Mouse (Mus musculus) fat pad, adult 2 months (tissue): ENCODE data around the gene Flnb.

Experiments
- DNase-seq: peaks from one replicate; pipeline ENCODE4 v3.0.0-alpha.2; 2011; ENCODE audit warnings: low read depth, low spot score; ENCODE audit errors: extremely low read depth

The Flnb gene

DNA sequence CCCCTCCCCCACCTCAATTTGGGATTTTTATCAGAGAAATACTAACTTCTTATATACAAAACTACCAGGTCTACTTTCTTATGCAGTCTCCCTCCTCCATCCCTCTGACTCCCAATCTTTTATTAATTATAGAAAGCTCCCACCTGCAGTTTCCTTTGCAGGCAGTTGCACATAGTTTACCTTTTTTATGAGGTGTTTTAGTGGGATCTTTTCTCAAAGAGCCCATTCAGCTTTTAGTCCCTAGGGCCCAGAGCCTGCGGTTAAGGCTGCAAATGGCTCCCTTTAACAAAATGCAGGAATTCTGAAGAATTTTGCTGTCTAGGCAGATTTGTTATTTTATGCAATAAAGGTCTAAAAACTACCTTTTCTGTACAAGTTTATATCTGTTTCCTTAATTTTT, 78.9 kb downstream of the Flnb start:
- DNase-seq, result no peak

DNA sequence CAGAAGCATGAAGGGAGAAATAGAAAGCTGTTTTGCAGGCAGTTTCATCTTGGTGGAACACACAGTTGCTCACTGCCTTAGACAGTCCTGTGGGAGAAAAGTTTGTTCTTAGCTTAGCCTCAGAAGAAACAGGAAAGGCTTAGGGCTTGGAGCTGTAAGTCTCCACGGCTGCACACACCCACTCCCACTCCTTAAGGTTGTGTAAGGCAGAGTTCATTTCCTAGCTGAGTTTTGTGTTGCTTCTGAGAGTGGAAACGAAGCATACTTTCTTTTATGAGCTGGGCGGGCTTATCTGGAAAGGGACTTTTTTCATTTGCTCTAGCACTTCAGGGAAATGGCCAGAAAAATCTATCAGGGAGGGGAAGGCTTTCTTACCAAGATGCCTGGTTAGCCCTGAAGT, 82.2 kb downstream of the Flnb start:
- no peak for DNase-seq

DNA sequence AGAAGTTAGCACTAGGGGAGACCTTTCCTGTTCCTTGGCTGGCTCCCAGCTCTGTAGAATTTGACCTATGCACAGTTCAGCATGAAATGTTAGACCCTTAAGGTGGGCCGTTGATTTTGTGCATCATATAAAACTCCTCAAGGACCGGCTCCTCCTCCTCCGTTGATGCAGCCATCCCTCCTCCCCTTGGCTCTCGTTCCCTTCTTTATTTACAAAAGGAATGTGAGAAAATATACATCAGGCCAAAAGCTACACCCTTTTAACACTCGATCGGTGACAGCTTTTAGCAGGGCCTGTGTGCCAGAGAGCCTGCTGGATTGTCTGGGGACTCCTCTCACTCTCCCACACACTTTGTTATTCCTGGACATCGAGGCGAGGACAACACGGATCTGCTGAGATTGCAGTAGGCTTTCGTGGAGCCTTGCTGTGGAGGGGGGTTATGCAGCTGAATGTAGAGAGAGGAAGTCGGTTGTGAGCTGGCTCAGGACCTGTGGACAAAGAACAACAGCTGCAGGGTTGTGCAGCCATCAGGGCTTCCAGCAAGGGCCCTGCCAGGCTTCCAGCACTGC, 82.8 kb downstream of the Flnb start:
- DNase-seq, result no peak

DNA sequence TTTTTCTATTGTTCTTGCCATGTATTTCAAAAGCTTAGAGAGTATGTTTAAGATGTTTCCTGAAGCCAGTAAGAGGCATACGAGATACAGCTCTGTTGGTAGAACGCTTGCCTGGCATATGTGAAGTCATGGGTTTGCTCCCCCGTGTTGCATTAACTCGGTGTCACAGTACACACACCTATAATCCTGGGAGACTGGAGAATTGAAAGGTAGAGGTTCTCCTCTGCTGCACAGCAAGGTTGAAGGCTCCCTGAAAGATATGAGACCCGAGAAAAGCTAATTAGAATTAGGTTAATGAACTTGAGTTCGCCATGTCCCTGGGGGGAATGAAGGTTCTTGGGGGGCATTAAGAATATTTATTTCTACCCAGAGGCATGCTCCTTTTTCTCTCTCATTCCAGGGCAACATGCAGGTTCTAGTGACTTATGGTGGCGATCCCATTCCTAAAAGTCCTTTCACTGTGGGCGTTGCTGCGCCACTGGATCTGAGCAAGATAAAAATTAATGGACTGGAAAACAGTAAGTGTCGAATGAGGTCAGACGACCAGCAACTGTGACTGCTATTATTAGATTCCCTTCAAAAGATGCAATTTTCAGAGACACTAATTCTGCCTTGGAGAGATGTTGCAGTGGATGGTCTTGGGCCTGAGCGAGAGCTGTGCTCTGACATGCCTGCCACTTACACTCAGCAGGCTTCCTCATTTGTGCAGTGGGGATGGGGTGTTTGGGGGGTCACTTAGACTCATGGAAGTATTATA, 83.9 kb downstream of the Flnb start:
- no peak for DNase-seq

DNA sequence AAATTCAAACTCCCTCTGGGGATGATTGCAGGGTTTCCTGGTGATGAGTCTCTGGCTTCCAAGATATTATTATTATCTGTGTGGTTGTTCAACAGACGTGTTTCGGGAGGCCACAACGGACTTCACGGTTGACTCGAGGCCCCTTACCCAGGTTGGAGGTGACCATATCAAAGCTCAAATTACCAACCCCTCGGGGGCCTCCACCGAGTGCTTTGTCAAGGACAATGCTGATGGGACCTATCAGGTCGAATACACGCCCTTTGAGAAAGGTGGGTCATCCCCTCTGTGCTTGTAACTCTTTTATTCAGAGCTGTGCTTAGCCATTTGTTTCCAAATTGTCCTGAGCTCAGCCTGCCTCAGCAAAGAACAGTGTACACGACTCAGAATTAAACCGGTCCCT, 89.3 kb downstream of the Flnb start:
- no peak for DNase-seq

DNA sequence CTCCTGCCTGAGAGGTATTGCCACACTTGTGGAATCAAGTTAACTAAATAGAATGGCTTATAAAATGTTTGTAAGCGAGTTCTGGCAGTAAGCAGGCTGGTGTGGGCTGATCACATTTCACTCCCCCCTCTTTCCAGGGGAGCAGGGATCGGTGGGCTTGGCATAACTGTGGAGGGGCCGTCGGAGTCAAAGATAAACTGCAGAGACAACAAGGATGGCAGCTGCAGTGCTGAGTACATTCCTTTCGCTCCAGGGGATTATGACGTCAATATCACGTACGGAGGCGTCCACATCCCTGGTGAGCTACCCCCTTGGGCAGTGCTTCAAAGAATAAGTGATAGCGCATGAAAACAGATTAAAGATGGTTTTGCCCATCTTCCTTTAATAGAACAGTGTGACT, 91.7 kb downstream of the Flnb start:
- no peak for DNase-seq

DNA sequence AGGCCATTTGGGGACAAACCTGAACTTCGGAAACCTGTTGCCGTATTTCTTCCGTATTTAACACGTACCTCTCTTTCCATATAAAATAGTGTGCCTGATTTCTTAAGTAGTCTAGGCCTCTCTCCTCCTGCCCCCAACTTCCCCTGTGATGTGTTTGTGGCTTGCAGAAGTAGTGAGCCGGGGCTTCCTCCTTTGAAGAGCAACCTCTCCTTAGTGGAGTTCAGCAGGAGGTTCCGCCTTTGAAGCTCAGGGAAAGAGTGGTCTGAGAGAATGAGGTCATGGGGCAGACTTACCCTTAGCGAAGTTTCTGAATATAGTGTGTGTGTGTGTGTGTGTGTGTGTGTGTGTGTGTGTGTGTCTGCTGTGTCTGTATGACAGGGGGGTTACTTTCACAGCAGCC, 96.1 kb downstream of the Flnb start:
- no peak for DNase-seq

DNA sequence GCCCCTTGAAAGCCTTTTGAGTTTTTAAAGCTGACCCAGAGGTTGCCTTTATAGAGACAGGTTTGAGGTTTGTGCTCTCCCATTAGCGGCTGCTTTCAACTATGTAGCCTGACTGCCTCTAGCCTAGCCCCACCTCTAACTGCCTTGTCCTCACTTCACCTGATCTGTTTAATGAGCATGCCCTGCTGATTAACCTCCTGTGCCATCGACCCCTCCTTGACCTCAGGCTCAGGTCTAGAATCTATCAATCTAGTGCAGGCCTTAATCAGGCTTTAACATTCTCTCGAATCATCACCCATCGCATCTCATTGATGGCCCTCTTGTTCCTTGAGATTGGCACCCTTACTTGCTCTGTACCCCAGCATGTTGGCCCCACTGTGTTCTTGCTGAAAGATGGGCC, 96.7 kb downstream of the Flnb start:
- DNase-seq, result no peak

DNA sequence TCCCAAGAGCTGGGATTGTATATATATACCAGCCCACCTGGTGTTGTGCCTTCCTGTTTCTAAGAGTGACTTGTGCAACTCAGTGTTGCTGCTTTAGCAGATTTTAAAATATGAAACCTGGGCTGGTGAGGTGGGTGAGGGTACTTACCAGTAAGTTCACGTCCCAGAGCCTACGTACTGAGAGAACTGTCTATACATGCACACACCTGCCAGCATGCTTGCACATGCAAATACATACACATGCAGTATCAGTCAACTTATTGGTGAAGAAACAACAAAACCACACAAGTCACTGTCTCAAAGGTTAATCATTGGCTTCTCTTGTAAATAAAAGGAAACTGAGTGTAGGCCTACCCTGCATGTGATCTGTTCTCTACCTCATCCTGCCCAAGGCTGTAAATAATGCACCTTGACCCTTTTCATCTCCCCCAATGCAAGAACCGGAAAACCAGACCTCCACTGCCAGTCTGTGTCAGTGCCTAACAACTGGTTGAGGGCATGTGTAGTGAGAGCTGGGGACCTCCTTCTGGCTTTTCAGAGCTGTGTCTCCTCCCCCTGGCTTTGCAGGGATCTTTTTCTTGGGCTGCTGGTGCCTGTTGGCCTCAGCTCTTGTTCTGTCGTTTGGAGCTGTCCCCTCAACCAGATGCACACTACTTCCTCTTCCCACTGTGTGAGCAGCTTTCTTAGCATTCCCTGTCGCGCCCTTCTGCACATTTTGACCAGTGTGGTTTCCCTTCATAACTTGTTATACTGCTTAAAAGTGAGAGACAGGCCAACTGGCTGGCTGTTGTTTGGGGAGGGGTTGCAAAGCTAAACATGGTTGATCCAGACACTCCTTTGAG, 100.6 kb downstream of the Flnb start:
- DNase-seq, result no peak

DNA sequence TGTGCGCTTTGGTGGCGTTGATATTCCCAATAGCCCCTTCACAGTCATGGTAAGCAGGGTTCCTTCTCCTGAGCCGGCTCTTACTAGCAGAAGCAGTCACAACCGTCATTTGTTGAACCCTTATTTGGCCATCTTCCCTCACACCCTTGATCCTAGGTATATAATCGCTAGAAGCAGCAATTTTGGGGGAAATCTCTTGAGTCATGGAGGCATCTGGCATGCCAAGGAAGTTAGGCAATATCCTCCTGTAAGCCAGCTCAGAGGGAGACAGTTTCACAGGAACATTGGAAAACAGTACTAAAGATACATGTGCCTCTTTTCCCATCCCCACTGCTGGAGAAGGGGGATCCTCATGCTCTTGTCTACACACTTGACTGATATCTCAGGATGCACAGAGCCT, 101.6 kb downstream of the Flnb start:
- DNase-seq, result no peak

DNA sequence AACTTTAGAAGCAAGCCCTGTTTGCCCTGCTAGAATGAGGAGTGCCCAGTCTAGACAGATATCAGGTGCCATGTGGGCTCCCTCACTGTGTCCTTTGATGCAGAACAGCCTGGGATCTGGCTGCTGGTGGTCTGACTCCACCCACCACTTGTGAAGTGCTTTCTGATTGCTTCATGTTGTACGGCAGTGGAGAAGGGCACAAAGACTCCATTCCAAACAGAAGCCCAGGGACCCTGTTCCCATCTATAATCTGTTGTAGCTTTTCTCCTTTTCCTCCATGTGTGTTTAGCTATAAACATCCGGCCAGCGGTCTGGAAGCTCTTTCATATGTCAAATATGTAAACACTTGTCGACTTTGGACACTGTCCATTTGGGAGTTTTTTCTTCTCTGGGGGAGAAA, 102.2 kb downstream of the Flnb start:
- DNase-seq, result no peak

DNA sequence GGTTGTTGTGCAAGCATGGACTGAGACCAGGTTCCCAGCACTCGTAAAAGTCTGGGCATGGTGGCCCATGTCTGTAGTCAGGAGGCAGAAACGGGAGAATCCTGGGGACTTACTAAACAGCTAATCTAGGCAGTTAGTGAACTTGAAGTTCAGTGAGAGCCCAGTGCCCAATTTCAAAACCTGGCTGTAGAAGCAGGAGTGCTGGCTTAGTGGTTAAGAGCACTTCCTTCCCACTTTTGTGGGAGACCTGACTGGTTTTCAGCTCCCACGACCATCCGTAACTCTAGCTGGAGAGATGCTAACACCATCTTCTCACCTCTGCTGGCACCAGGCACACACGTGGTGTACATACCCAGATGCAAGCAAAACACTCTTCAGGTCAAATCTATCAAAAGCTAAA, 103.7 kb downstream of the Flnb start:
- no peak for DNase-seq

DNA sequence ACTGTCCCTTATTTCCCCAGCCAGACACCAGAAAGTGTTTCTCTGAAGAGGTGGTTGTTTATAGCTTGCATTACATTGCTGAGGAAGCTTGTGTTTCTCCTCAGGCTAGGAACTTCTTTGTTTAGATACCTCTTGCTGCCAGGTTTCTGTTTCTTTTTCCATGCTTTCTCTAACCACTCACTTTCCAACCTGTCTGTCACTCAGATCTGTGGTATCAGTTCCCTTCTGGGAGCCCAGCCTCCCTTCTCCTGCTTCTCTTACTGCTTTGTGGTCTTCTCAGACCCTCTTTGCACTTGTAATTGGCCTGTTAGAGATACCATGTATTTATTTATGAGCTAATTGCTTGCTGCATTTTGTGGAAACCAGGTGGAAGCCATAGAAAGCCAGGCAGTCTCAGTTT, 105.9 kb downstream of the Flnb start:
- no peak for DNase-seq

DNA sequence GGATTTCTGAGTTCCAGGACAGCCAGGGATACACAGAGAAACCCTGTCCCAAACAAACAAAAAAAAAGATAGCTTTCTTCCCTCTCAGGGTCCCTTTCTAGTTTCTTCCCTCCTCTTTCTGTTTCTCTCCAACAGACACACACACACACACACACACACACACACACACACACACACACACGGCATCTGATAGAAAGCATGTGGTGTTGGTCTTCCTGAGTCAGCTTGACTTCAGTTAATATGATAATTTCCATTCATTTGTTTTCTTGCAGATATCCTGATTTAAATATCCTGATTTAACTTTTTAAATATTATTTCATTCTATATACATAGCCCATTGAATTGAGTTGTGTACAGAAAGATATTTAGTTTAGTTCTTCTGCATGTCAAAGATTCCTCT, 110.6 kb downstream of the Flnb start:
- no peak for DNase-seq

DNA sequence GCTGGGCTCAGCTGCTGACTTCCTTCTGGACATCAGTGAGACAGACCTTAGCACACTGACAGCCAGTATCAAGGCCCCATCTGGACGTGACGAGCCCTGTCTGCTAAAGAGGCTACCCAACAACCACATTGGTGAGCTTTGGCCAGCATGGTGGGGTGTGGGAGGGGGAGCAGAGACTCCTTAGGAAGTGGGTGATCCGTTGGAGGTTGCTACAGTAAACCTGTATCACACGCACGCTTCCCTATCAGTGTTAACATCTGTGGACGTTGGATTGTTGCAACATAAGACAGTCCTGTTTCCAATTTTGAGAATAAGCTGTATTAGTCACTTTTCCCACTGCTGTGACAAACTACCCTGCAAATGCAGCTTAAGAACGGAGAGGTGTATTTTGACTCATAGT, 111.3 kb downstream of the Flnb start:
- no peak for DNase-seq

DNA sequence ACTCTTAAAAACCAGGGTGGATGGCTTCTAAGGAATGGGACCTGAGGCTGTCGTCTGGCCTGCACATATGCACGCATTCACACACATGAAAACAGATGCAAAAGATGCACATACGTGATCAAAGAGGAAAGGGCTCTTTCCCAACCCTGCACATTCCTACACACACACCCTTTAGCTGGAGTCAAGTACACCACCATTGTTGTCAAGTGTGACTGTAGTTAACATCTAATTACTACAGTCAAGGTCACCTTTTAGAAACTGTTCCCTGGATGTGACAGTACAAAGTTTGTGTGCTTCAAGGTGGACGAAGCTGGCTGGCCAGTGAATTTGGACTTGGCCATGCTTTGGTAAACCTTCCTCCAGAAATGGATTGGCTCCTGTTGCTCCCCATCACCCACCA, 114.4 kb downstream of the Flnb start:
- no peak for DNase-seq

DNA sequence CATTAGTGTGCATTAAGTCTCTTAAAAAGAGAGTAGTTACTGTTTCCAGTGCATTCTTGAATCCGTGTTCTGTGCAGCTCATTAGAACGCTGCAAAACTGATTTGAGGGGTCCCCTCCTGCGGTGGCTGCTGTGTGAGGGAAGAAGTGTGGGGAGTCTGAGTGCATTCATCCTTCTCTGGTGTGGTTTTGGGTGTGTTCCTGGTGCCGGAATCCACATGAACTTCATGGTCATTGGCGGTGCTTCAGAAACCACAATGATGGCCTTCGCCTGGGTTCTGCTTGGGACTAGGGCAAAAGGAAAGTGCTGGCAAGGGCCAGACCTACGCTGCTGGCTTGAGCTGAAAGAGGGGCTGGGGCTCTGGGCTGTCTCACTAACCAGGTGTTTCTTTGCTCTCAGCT, 116.4 kb downstream of the Flnb start:
- DNase-seq, result no peak

DNA sequence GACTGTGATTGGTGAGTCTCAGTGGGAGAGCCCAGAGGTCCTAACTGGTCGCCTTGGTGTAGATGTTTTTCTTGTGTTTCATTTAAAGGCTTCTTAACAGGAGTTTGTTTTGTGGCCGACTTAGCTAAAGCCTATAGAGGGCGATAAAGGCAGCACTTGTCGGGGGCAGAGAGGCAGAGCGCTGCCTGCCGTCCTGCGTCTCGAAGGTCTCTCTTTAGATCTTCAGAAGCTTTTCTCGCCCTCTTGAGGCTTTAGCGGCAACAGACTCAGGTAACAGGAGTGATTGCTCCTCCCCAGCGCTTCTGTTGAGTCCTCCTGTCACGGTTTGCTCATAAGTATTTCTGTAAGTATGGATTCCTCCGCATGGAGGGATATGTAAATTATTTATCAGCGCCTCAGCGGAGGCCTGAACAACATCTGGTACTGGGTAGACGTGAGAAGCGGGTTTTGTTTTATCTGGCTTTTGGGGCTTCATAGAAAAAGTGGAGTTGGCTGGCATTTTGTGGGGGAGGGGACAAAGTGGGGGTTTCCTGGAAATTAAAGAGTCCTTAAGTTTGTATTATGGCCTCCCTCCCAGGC, 119.4 kb downstream of the Flnb start:
- DNase-seq, result no peak

DNA sequence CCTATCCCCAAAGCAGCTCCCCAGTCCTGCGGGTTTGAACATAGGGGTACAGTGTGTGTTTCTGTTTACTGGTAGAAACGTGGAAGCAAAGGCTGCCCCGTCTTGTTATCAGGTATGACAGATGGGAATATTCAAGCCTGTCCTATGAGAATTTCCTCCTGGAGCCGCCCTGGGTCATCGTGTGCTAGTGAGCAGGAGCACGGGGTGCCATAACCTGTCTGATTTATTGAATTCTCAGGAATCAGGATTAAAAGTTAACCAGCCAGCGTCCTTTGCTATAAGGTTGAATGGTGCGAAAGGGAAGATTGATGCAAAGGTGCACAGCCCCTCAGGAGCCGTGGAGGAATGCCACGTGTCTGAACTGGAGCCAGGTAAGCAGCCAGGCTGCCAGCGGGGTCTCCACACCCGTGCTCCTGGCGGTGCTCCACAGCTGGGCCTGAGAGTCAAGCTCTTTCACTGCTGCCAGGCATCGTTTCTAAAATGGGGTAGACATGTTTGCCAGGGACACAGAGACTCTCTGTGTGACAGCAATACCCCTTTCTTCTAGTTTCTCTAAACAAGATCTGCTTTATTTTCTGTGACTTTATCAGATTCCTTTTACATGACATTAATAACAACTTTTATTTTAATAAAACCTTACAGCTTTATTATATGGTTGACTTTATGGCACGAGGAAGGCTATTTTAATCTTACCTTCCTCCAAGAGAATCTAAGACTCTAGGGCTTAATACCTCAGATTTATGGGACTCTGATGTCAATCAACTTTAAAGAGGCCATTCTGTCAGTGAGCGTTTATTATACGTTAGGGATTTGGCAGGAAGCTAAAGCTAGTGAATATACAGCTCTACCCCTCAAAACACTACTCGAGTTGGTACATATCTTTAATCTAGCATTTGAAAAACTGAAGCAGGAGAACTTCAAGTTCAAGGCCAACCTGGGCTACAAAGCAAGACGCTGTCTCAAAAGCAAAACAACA, 121.3 kb downstream of the Flnb start:
- DNase-seq, result no peak

DNA sequence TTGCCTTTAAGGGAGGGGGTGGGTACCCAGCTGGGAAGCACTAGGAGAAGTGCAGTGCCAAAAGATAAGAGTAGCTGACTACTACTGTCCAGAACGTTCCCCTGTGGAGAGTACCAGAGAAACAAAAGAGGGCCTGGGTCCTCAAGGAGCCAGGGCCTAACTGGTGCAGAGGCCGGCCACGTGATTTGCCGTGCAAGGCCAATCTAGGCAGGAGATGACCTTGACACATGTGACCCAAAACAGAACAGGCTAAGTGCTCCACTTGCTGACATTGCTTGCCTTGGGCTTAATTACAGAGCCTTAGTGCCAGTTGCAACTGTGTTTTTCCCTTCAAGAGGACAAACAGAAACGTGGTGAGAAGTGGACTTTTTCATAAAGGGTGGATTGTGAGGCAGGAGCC, 123.7 kb downstream of the Flnb start:
- no peak for DNase-seq
